Mouse (Mus musculus) layer of hippocampus, adult 2 months (tissue): ENCODE data around the gene Ryr1. TPM values are rescaled to one million over a fixed set of nuclear protein-coding genes. Genes with fewer than 3 reads are reported as not detected.

Experiments used
- DNase-seq, 2 experiments: peaks; one replicate each; pipeline ENCODE4 v3.0.0; 2022; ENCODE audit warnings: low spot score in 2 of 2
- H3K27ac ChIP-seq: fragments of 200-600 bp; 2 replicates; pipeline ENCODE4 v1.8.1; 2022
- H3K4me3 ChIP-seq: fragments of 200-600 bp; 2 replicates; pipeline ENCODE4 v1.8.1; 2022; ENCODE audit warnings: mild to moderate bottlenecking
- CTCF ChIP-seq: fragments of 200-600 bp; conservative IDR thresholded peaks from 2 replicates; pipeline ENCODE4 v1.8.1; 2022; ENCODE audit warnings: antibody characterized with exemption, mild to moderate bottlenecking, moderate library complexity
- total RNA-seq, 2 experiments: library from RNA; stranded (reverse); gene quantifications; 2 replicates each; pipeline ENCODE4 v1.2.3; 2021

Gene Ryr1
- total RNA-seq, 2 experiments from 2014 or later: 19.6 to 23.3 TPM

DNA sequence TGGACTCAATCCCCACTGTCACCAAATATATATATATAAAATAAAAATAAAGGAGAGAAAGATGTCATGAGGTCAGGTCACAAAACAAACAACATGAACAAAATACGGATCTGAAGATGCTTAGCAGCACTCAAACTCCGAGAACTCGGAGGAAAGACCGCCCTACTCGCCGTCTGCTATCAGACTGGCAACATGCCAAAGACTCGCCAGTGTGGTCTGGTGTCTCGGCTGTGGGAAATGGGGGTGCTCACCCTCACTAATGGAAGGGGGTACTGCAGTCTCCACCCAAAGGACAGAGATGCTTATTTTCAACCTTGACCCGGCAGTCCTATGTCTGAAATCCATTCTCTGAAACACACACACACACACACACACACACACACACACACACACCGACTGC is 93.3 kb downstream of the Ryr1 start:
- TF ChIP-seq CTCF: no peak
- no peak overlapping the region for H3K4me3 ChIP-seq
- no peak for DNase-seq
- H3K27ac ChIP-seq: no peak overlapping the region

DNA sequence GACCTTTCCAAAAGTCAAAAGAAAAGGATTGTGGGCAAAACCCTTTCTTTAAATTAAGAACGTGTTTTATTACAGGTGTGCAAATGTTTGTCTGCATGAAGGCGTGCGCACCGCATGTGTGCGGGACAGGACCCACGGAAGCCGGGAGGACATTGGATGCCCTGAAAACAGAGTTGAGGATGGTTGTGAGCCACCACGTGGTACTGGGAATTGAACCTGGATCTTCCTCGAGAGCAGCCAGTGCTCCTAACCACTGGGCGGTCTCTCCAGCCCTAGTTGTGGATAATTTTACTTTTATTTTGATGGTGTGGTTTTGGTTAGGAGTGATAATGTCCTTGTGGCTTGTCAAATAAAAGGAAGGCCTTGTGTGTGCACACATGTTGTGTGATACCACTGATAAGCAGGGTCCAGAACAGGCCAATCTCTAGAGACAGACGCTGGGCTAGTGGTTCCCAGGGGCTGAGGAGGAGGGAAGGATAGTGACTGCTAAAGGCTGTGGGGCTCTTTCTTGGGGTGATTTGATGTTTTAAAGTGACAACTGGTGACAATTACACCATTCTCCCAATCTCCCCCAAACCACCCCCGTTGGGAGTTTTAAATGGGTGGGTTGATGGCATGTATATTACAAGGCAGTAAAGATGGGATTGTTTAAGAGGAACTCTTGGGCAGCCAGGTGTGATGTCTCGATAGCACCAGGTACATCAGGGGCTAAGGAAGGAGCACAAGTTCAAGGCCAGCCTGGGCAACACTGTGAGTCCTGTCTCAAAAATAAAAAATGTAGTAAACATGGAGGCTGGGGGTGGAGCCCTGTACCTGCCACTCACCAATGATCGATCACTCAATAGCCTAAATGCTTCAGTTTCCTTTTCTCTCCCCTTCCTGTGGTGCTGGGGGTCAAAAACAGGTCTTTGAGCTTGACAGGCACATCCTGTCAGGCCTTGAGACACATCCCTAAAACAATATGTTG is 95.0 kb downstream of the Ryr1 start:
- DNase-seq: no peak
- Histone ChIP-seq H3K27ac (no peak overlapping the region), H3K4me3 (no peak overlapping the region)
- no peak for TF ChIP-seq CTCF

GRCm38 (mm10) chr7:29028761-29029160 is 96.2 kb downstream of the Ryr1 start:
- Histone ChIP-seq H3K4me3 (no peak overlapping the region), H3K27ac (no peak overlapping the region)
- no peak for DNase-seq
- no peak for TF ChIP-seq CTCF

- no peak for DNase-seq
- Histone ChIP-seq H3K27ac (no peak overlapping the region), H3K4me3 (no peak overlapping the region)
- no peak for TF ChIP-seq CTCF
These were observed 98.2 kb downstream of the Ryr1 start for GRCm38 (mm10) chr7:29026811-29027210.

DNA sequence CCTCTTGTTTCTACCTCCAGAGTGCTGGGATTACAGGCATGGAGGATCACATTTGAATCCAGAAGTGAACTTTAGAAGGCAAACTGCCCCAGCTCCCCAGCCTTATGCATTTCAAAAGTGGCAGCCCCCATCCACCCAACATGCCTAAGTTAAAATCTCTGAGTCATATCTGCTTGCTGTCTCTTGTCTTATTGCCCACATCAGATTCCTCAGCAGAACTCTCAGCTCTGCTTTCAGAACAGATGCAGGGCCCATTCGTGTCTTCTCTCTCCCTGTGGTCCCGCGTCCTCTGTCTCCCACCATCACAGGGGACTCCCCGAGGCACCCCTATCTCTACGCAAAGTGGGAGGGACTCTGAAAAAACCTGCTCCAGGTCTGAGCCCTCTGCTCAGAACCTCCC is 98.8 kb downstream of the Ryr1 start:
- Histone ChIP-seq H3K27ac (no peak overlapping the region), H3K4me3 (no peak overlapping the region)
- no peak for TF ChIP-seq CTCF
- DNase-seq: no peak

GRCm38 (mm10) chr7:29025566-29025965 is 99.4 kb downstream of the Ryr1 start:
- H3K4me3 ChIP-seq: no peak overlapping the region
- no peak for TF ChIP-seq CTCF
- no peak overlapping the region for H3K27ac ChIP-seq
- DNase-seq: no peak

DNA sequence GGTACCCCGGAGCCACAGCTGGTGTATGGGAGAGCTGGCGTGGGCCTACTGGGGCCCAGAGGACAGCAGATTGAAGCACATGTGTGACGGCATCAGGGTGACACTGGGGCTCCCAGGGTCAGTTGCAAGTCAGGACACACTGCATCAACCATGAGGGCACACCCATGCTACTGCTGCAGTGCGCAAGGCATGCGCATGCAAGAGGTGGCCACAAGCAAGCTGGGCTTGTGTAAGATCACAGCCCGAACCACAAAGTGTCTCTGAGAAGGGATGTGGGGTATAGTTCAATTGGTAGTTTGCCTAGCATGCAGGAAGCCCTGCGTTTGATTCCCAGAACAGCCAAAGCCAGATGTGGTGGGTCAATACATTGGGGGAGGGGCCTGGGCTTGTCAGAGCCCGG is 101.5 kb downstream of the Ryr1 start:
- TF ChIP-seq CTCF: no peak
- no peak overlapping the region for H3K27ac ChIP-seq
- DNase-seq: no peak

GRCm38 (mm10) chr7:29022479-29022878 is 102.5 kb downstream of the Ryr1 start:
- H3K4me3 ChIP-seq: no peak overlapping the region
- no peak for DNase-seq

More for the DNA sequence above, 101.5 kb downstream of the Ryr1 start:
- H3K4me3 ChIP-seq: no peak overlapping the region

GRCm38 (mm10) chr7:29019447-29020220 is 105.3 kb downstream of the Ryr1 start:
- no peak for DNase-seq
- TF ChIP-seq CTCF: no peak
- H3K4me3 ChIP-seq: peak overlapping the region; percentile 8; the same call in 1 of the 2 replicates
- no peak overlapping the region for H3K27ac ChIP-seq

More at GRCm38 (mm10) chr7:29022479-29022878, 102.5 kb downstream of the Ryr1 start:
- no peak overlapping the region for H3K27ac ChIP-seq
- no peak for TF ChIP-seq CTCF

GRCm38 (mm10) chr7:29017222-29017621 is 107.8 kb downstream of the Ryr1 start:
- H3K27ac ChIP-seq: no peak overlapping the region
- TF ChIP-seq CTCF: no peak
- no peak for DNase-seq
- H3K4me3 ChIP-seq: no peak overlapping the region

DNA sequence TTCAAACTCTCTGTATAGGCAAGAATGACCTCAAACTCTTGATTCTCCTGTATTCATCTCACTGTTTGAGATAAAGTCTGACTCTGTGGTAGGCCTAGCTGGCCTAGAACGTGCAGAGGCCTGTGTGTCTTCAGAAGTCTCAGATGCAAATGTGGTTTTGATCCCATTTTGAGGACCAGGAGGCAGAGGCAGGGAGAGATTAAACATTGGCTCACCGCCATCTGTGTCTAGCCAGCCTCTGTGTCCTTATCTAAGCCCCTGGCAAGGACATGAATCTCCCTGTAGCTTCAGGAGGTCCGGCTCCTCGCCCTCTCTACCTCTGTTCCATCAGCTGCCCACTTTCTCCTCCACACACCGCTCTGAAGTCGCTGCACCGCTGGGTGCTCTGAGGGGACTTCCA is 108.5 kb downstream of the Ryr1 start:
- Histone ChIP-seq H3K27ac (no peak overlapping the region), H3K4me3 (no peak overlapping the region)
- DNase-seq: no peak
- no peak for TF ChIP-seq CTCF

GRCm38 (mm10) chr7:29014984-29015383 is 110.0 kb downstream of the Ryr1 start:
- peak; percentile 61 for TF ChIP-seq CTCF
- no peak for DNase-seq
- no peak overlapping the region for H3K4me3 ChIP-seq
- no peak overlapping the region for H3K27ac ChIP-seq

DNA sequence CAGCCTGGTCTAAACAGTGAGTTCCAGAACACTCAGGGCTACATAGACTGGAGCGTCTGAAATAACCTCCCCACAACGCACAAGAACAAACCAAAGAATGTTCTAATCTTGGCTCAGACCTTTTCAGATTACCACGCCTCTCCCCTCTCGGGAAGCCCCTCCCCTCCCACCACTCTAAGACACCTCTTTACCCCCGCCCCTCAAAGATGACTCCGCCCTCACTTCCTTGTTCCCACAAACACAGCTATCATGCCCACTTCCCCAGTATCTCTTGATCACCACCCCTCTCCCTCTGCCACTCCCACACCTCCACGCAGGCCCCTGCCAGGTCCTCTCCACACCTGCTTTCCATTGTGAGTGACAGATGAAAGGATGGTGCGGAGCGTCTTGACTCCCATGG is 116.3 kb downstream of the Ryr1 start:
- TF ChIP-seq CTCF: no peak
- H3K4me3 ChIP-seq: no peak overlapping the region
- DNase-seq: no peak
- no peak overlapping the region for H3K27ac ChIP-seq
